Mouse (Mus musculus): ENCODE results near the gene Galk2. TPM values are rescaled to one million over a fixed set of nuclear protein-coding genes. Genes with fewer than 3 reads are reported as not detected.

Gene Galk2
- polyA plus RNA-seq, 1 experiment: 5.8 TPM

DNA sequence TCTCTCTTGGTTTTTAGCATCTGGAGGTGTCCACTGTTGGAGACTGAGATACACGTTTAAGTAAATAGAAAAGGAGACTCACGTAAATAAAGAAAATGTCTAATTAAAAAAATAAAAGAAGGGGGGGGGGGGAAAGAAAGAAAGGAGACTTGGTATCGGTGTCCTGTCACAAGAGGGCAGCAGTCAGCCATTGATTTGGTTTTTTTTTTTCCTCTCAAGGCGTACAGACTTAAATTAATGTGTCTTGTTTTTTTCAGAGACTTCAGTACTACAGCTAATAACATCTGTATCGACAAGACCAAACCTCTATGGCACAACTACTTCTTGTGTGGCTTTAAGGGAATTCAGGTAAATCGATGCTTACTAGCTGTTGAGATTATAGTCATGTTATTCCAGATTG, 34.2 kb downstream of the Galk2 start:
- TF ChIP-seq GATA1 (IDR thresholded peaks at IDR 0.05; ENCODE audit: borderline replicate concordance, low read length) (no peak), FLI1 (IDR thresholded peaks at IDR 0.05; ENCODE audit: low read length) (no peak)
- no peaks in the 10 kb centered on the region for H3K9me3 ChIP-seq
- no peak overlapping the region for H3K4me3 ChIP-seq (replicated peaks)
- no peaks in the 10 kb centered on the region for H3K27me3 ChIP-seq (replicated peaks)
- peaks cover 84% of the 10 kb centered on the region for H3K4me1 ChIP-seq
- H3K36me3 ChIP-seq (replicated peaks; ENCODE audit: low read length): peaks cover 58% of the 10 kb centered on the region

DNA sequence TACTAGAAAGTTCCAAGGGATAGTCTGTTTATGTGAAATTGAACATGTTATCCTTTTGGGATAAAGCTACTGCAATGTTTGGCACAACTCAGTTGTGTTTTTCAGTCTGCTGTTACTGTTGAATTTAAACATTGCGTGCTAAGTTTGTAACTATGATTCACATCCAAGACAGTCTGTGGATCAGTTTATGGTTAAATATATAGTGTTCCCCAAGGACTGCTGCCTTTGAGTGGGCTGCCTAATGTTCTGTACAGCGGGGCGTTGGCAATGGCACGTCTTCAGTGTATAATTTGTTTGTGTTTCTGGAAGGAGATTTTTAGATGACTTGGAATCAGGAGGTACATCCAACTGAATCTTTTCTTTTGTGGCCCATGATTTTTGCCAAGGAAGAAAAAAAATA, 36.2 kb downstream of the Galk2 start:
- Histone ChIP-seq H3K36me3 (replicated peaks; ENCODE audit: low read length) (peaks cover 52% of the 10 kb centered on the region), H3K27me3 (replicated peaks) (no peaks in the 10 kb centered on the region), H3K4me1 (peaks cover 86% of the 10 kb centered on the region), H3K4me3 (replicated peaks) (no peak overlapping the region), H3K9me3 (no peaks in the 10 kb centered on the region)
- TF ChIP-seq GATA1 (IDR thresholded peaks at IDR 0.05; ENCODE audit: borderline replicate concordance, low read length) (no peak), FLI1 (IDR thresholded peaks at IDR 0.05; ENCODE audit: low read length) (no peak)

DNA sequence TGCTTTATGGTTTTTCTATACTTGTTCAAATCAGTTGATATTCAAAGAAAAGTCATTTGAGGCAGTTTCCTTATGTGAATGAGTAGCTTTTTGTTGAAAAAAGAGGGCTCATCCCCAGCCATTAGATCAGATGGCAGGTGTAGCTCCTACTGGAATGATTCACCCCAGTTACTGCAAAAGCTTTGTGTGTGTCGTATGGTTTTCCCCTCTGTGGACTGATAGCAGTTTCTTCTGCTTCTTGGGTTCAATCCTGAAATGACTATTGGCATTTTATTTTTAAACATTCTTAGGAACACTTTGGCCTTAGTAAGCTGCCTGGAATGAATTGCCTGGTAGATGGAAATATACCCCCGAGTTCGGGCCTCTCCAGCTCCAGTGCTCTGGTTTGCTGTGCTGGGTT, 37.4 kb downstream of the Galk2 start:
- Histone ChIP-seq H3K36me3 (replicated peaks; ENCODE audit: low read length) (peaks cover 49% of the 10 kb centered on the region), H3K4me1 (peaks cover 93% of the 10 kb centered on the region), H3K4me3 (replicated peaks) (no peak overlapping the region), H3K27me3 (replicated peaks) (no peaks in the 10 kb centered on the region), H3K9me3 (no peaks in the 10 kb centered on the region)
- TF ChIP-seq FLI1 (IDR thresholded peaks at IDR 0.05; ENCODE audit: low read length): no peak
- TF ChIP-seq GATA1 (IDR thresholded peaks at IDR 0.05; ENCODE audit: borderline replicate concordance, low read length): no peak

DNA sequence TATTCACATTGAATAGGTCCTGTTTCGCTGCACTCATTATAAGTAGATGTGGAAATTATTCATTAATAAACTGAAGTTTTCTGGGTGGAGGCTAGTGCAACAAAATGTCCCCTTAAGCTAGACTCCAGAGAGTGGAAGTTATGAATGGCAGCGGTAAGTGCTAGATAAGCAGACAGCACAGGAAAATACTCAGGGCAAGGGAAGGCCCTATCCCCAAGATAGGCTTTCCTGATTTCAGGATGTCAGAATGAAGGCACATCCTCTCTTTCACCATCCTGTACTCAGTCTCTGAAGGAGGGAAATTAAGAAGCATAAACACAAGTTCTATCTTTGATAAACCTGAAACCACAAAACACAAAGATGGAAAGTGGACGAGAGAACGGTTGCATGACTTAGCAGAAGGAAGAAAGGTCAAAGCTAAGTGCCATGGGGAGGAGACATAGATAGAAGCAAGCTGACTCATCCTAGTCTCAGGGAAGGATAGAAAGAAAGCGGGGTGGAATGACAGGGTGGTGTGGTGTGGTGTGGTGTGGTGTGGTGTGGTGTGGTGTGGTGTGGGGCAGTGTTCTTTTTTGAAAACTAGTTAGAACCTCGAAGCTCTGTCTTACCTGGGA, 42.0 kb downstream of the Galk2 start:
- no peaks in the 10 kb centered on the region for H3K9me3 ChIP-seq
- no peaks in the 10 kb centered on the region for H3K27me3 ChIP-seq (replicated peaks)
- TF ChIP-seq FLI1 (IDR thresholded peaks at IDR 0.05; ENCODE audit: low read length) (no peak), GATA1 (IDR thresholded peaks at IDR 0.05; ENCODE audit: borderline replicate concordance, low read length) (no peak)
- peaks cover 64% of the 10 kb centered on the region for H3K36me3 ChIP-seq (replicated peaks; ENCODE audit: low read length)
- peaks cover 81% of the 10 kb centered on the region for H3K4me1 ChIP-seq
- peak overlapping the region; percentile 77 for H3K4me3 ChIP-seq (replicated peaks)

DNA sequence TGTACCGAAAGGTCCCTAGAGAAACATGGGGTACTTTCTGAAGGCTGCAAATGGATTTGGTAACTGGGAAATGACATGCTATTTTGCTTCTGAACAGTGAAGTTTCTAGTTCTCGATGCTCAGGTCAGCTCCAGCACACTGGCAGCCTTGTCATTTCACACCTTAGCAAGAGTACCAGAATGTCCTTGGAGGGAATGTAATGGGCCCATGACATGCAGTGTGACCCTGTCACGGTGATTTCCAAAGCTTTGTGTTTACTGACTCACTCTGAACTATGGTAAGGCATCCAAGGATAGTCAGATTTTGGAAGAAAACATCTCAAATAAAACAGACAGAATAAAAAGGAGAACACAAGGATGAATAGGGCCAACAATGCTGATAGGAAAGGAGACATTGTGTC, 42.5 kb downstream of the Galk2 start:
- Histone ChIP-seq H3K36me3 (replicated peaks; ENCODE audit: low read length) (peaks cover 65% of the 10 kb centered on the region), H3K4me3 (replicated peaks) (peak overlapping the region; percentile 67), H3K9me3 (no peaks in the 10 kb centered on the region), H3K4me1 (peaks cover 75% of the 10 kb centered on the region), H3K27me3 (replicated peaks) (no peaks in the 10 kb centered on the region)
- TF ChIP-seq FLI1 (IDR thresholded peaks at IDR 0.05; ENCODE audit: low read length) (no peak), GATA1 (IDR thresholded peaks at IDR 0.05; ENCODE audit: borderline replicate concordance, low read length) (no peak)

DNA sequence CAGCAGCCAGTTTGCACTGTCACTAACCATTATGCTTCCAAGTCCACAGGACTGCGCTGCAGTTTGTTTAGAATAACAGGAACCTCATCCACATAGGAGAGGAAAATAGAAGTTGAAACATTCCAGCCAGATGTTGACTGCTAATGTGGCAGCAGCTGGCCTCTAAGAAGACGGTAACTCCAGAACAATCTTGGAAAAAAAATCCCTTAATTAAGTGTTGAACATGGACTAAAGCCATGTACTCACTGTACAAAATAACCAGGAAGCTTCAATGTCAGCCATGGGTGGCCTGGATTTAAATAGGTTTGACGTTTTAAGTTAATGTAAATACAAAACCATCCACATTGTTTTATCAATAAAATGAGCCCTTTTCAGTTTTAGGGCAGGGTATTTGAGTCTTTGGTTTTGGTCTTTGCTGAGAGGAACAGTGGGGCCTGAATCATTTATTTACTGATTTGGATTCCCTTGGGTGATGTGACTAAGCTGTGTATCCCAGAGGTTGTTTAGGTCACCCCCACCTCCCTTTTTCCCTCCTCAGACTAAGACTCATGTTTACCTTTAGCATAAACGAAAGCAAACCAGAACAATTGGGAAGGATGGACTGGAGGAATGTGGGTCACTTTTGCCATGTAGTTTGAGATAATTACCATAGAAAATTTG, 47.6 kb downstream of the Galk2 start:
- Histone ChIP-seq H3K36me3 (replicated peaks; ENCODE audit: low read length) (peaks cover 80% of the 10 kb centered on the region), H3K27me3 (replicated peaks) (no peaks in the 10 kb centered on the region), H3K4me1 (peaks cover 72% of the 10 kb centered on the region), H3K9me3 (no peaks in the 10 kb centered on the region), H3K4me3 (replicated peaks) (no peak overlapping the region)
- TF ChIP-seq FLI1 (IDR thresholded peaks at IDR 0.05; ENCODE audit: low read length) (no peak), GATA1 (IDR thresholded peaks at IDR 0.05; ENCODE audit: borderline replicate concordance, low read length) (no peak)

DNA sequence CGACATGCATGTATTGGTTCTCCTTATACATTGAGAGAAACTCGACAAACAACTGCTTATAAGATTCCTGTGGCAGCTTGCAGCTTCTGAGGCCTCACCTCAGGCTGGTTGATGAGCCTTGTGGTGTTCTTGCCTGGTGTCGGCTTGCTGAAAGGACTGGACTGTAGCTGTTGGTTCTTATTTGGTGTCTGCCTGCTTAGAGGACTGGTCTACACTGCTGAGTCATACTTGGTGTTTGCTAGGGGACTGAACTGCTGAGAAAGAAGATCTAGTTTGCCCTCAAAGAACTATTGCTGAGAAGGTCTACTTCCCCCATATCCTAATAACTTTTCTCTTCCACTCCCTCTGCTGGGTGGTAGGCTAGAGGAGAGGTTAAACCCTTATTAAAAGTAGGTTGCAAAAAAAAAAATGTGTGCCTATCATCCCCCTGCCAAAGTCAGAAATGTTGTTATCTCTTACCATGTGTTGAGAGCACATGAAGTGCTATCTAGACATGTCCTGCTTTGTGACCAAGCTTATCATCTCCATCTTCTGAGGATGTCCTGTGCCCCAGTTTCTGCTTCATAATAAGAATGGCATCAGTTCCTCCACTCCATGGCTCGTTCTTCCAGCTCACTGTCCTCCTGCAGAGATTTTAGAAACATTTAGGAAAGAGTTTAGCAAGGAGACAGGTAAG, 48.8 kb downstream of the Galk2 start:
- Histone ChIP-seq H3K27me3 (replicated peaks) (no peaks in the 10 kb centered on the region), H3K4me1 (peaks cover 68% of the 10 kb centered on the region), H3K9me3 (no peaks in the 10 kb centered on the region), H3K36me3 (replicated peaks; ENCODE audit: low read length) (peaks cover 77% of the 10 kb centered on the region), H3K4me3 (replicated peaks) (no peak overlapping the region)
- TF ChIP-seq FLI1 (IDR thresholded peaks at IDR 0.05; ENCODE audit: low read length) (no peak), GATA1 (IDR thresholded peaks at IDR 0.05; ENCODE audit: borderline replicate concordance, low read length) (no peak)

DNA sequence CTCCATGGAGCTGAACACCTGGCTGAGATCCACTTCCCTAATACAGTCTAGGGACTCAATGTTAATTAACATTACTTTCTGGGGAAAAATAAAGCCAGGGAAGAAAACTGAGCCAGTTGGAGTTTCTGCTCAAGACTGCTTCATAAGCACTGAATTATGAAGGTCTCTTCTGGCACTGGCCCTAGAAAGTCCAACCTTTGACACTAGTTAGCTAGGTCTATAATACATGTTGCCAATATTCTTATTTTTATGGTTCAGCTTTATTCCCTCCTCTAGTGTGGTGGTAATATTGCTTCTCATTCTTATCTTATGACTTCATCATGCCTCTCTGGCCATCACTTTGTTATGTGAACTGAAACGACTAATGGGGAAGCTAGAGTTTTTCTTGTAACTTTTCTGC, 55.3 kb downstream of the Galk2 start:
- Histone ChIP-seq H3K9me3 (no peaks in the 10 kb centered on the region), H3K36me3 (replicated peaks; ENCODE audit: low read length) (peaks cover 70% of the 10 kb centered on the region), H3K27me3 (replicated peaks) (no peaks in the 10 kb centered on the region), H3K4me1 (peaks cover 82% of the 10 kb centered on the region), H3K4me3 (replicated peaks) (no peak overlapping the region)
- no peak for TF ChIP-seq GATA1 (IDR thresholded peaks at IDR 0.05; ENCODE audit: borderline replicate concordance, low read length)
- TF ChIP-seq FLI1 (IDR thresholded peaks at IDR 0.05; ENCODE audit: low read length): no peak

DNA sequence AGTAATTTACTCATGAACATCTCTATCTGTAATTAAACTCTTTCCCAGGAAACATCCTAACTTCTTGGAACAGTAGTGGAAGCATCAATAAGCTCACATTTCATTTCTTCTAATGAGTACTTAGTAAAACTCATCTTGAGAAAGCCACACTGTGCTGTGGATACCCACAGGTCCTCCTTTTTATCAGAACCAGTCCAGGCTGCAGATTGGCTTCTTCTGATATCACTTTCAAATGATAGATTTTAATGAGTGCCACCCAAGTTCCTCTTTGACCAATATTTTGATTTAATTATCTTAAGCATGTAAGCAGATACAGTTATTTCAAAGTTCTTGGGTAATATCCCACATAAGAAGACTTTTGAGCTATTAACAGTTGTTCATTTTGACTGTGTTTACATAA, 55.8 kb downstream of the Galk2 start:
- Histone ChIP-seq H3K27me3 (replicated peaks) (no peaks in the 10 kb centered on the region), H3K36me3 (replicated peaks; ENCODE audit: low read length) (peaks cover 65% of the 10 kb centered on the region), H3K4me1 (peaks cover 82% of the 10 kb centered on the region), H3K9me3 (no peaks in the 10 kb centered on the region), H3K4me3 (replicated peaks) (no peak overlapping the region)
- TF ChIP-seq GATA1 (IDR thresholded peaks at IDR 0.05; ENCODE audit: borderline replicate concordance, low read length): no peak
- no peak for TF ChIP-seq FLI1 (IDR thresholded peaks at IDR 0.05; ENCODE audit: low read length)

DNA sequence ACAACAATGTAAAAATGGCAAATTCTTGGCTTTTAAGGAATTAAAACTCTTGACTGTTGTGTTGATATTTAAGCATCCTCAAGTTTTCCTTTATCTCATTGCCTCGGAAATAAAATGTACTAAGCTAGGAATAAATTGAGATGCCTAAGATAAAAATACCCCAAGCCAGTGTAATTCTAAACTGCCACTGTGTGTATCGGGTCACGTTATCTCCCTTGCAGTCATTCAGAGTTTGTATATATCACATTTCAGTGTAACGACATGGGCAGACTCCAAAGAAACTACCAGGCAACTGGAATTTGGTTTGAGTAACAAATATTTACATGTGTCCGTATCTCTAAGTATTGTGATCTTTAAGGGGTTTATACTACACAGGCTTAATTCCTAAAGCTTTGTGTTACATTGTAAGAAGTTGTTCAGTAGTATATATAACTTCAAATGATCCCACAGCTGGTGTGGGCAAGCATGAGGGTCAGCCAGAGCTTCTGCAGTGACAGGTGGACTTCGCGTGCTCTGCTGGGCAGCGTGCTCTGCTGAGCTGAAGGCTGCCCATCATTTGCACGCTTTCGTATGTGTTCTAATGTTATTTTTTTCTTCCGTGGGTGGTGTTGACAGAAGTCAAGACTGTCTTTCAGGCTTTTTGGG, 57.9 kb downstream of the Galk2 start:
- peaks cover 89% of the 10 kb centered on the region for H3K4me1 ChIP-seq
- no peaks in the 10 kb centered on the region for H3K27me3 ChIP-seq (replicated peaks)
- no peaks in the 10 kb centered on the region for H3K9me3 ChIP-seq
- peaks cover 66% of the 10 kb centered on the region for H3K36me3 ChIP-seq (replicated peaks; ENCODE audit: low read length)
- no peak for TF ChIP-seq GATA1 (IDR thresholded peaks at IDR 0.05; ENCODE audit: borderline replicate concordance, low read length)
- H3K4me3 ChIP-seq (replicated peaks): no peak overlapping the region
